Mouse (Mus musculus): ENCODE results near the gene Slc22a20. TPM values are rescaled to one million over a fixed set of nuclear protein-coding genes. Genes with fewer than 3 reads are reported as not detected.

Gene Slc22a20
- polyA plus RNA-seq, 1 experiment from 2014 or later: not detected

GRCm38 (mm10) chr19:5943404-5943803 is 42.5 kb downstream of the Slc22a20 start:
- H3K9ac ChIP-seq (replicated peaks): no peak overlapping the region
- ATAC-seq (ENCODE audit: low FRiP score, low read depth): no peak
- peaks cover under 1% of the 10 kb centered on the region; the same call in 1 of the 2 replicates for H3K4me1 ChIP-seq
- WGBS: 91% methylated on average over 15 of the region's 15 CpGs
- H3K4me3 ChIP-seq: no peak overlapping the region
- no peak overlapping the region for H3K27ac ChIP-seq (replicated peaks)
- peaks cover 65% of the 10 kb centered on the region for H3K36me3 ChIP-seq
- H3K27me3 ChIP-seq: no peaks in the 10 kb centered on the region
- H3K9me3 ChIP-seq: no peaks in the 10 kb centered on the region
- H3K4me2 ChIP-seq (replicated peaks): no peak overlapping the region

- ATAC-seq (ENCODE audit: low FRiP score, low read depth): no peak
- Histone ChIP-seq H3K4me1 (peaks cover 9% of the 10 kb centered on the region), H3K4me3 (no peak overlapping the region), H3K27me3 (no peaks in the 10 kb centered on the region), H3K4me2 (replicated peaks) (no peak overlapping the region), H3K36me3 (peaks cover 57% of the 10 kb centered on the region), H3K27ac (replicated peaks) (no peak overlapping the region), H3K9ac (replicated peaks) (no peak overlapping the region), H3K9me3 (no peaks in the 10 kb centered on the region)
- 94% methylated on average over 7 of the region's 7 CpGs for WGBS
Measured at GRCm38 (mm10) chr19:5942581-5942980, 43.4 kb downstream of the Slc22a20 start.

GRCm38 (mm10) chr19:5940656-5941055 is 45.3 kb downstream of the Slc22a20 start:
- no peak overlapping the region for H3K27ac ChIP-seq (replicated peaks)
- H3K4me2 ChIP-seq (replicated peaks): no peak overlapping the region
- peaks cover 15% of the 10 kb centered on the region for H3K4me1 ChIP-seq
- no peak overlapping the region for H3K4me3 ChIP-seq
- H3K9me3 ChIP-seq: no peaks in the 10 kb centered on the region
- peaks cover 42% of the 10 kb centered on the region for H3K36me3 ChIP-seq
- no peaks in the 10 kb centered on the region for H3K27me3 ChIP-seq
- H3K9ac ChIP-seq (replicated peaks): no peak overlapping the region
- ATAC-seq (ENCODE audit: low FRiP score, low read depth): no peak
- 93% methylated on average over 10 of the region's 10 CpGs for WGBS

- Histone ChIP-seq H3K4me2 (replicated peaks) (no peak overlapping the region), H3K27ac (replicated peaks) (no peak overlapping the region), H3K9me3 (no peaks in the 10 kb centered on the region), H3K4me3 (no peak overlapping the region), H3K9ac (replicated peaks) (no peak overlapping the region), H3K4me1 (peaks cover 15% of the 10 kb centered on the region), H3K36me3 (peaks cover 38% of the 10 kb centered on the region), H3K27me3 (no peaks in the 10 kb centered on the region)
- ATAC-seq (ENCODE audit: low FRiP score, low read depth): no peak
- WGBS: 79% methylated on average over 4 of the region's 4 CpGs
Measured at GRCm38 (mm10) chr19:5940173-5940572, 45.8 kb downstream of the Slc22a20 start.

GRCm38 (mm10) chr19:5939715-5940114 is 46.2 kb downstream of the Slc22a20 start:
- no peaks in the 10 kb centered on the region for H3K27me3 ChIP-seq
- H3K9ac ChIP-seq (replicated peaks): no peak overlapping the region
- H3K36me3 ChIP-seq: peaks cover 37% of the 10 kb centered on the region
- no peaks in the 10 kb centered on the region for H3K9me3 ChIP-seq
- H3K4me2 ChIP-seq (replicated peaks): no peak overlapping the region
- peaks cover 15% of the 10 kb centered on the region for H3K4me1 ChIP-seq
- no peak for ATAC-seq (ENCODE audit: low FRiP score, low read depth)
- no peak overlapping the region for H3K27ac ChIP-seq (replicated peaks)
- WGBS: 91% methylated on average over 5 of the region's 5 CpGs
- H3K4me3 ChIP-seq: no peak overlapping the region

- 91% methylated on average over 6 of the region's 6 CpGs for WGBS
Measured at GRCm38 (mm10) chr19:5938516-5938915, 47.4 kb downstream of the Slc22a20 start.

GRCm38 (mm10) chr19:5937836-5938406 is 48.0 kb downstream of the Slc22a20 start:
- ATAC-seq (ENCODE audit: low FRiP score, low read depth): no peak
- Histone ChIP-seq H3K4me3 (0 out of 2 replicates have a peak overlapping the region, but pooled peaks have one; percentile 9), H3K9ac (replicated peaks) (no peak overlapping the region)

More at GRCm38 (mm10) chr19:5938516-5938915, 47.4 kb downstream of the Slc22a20 start:
- Histone ChIP-seq H3K9me3 (no peaks in the 10 kb centered on the region), H3K9ac (replicated peaks) (no peak overlapping the region), H3K4me1 (peaks cover 15% of the 10 kb centered on the region), H3K36me3 (peaks cover 30% of the 10 kb centered on the region), H3K4me3 (no peak overlapping the region), H3K4me2 (replicated peaks) (no peak overlapping the region), H3K27me3 (no peaks in the 10 kb centered on the region), H3K27ac (replicated peaks) (no peak overlapping the region)
- ATAC-seq (ENCODE audit: low FRiP score, low read depth): no peak

GRCm38 (mm10) chr19:5937095-5937835 is 48.7 kb downstream of the Slc22a20 start:
- Histone ChIP-seq H3K9me3 (no peaks in the 10 kb centered on the region), H3K36me3 (peaks cover 19% of the 10 kb centered on the region), H3K9ac (replicated peaks) (no peak overlapping the region), H3K4me3 (no peak overlapping the region), H3K4me1 (peaks cover 15% of the 10 kb centered on the region), H3K27me3 (no peaks in the 10 kb centered on the region), H3K4me2 (replicated peaks) (peak overlapping the region; percentile 36; the same call in 1 of the 2 replicates), H3K27ac (replicated peaks) (0 out of 2 replicates have a peak overlapping the region, but pooled peaks have one; percentile 3)
- WGBS: 66% methylated on average over 21 of the region's 21 CpGs
- ATAC-seq (ENCODE audit: low FRiP score, low read depth): no peak

More at GRCm38 (mm10) chr19:5937836-5938406, 48.0 kb downstream of the Slc22a20 start:
- WGBS: 22% methylated on average over 14 of the region's 14 CpGs
- Histone ChIP-seq H3K27ac (replicated peaks) (0 out of 2 replicates have a peak overlapping the region, but pooled peaks have one; percentile 3), H3K9me3 (no peaks in the 10 kb centered on the region), H3K4me2 (replicated peaks) (peak overlapping the region; percentile 36), H3K27me3 (no peaks in the 10 kb centered on the region), H3K36me3 (peaks cover 26% of the 10 kb centered on the region), H3K4me1 (peaks cover 15% of the 10 kb centered on the region)

GRCm38 (mm10) chr19:5935691-5936090 is 50.3 kb downstream of the Slc22a20 start:
- 82% methylated on average over 5 of the region's 5 CpGs for WGBS
- no peak for ATAC-seq (ENCODE audit: low FRiP score, low read depth)
- Histone ChIP-seq H3K9ac (replicated peaks) (no peak overlapping the region), H3K36me3 (peaks cover 9% of the 10 kb centered on the region), H3K27ac (replicated peaks) (no peak overlapping the region), H3K4me1 (peaks cover 15% of the 10 kb centered on the region), H3K4me2 (replicated peaks) (no peak overlapping the region), H3K27me3 (no peaks in the 10 kb centered on the region), H3K9me3 (no peaks in the 10 kb centered on the region), H3K4me3 (no peak overlapping the region)

GRCm38 (mm10) chr19:5935266-5935665 is 50.7 kb downstream of the Slc22a20 start:
- Histone ChIP-seq H3K36me3 (peaks cover 9% of the 10 kb centered on the region), H3K9ac (replicated peaks) (no peak overlapping the region), H3K4me2 (replicated peaks) (no peak overlapping the region), H3K27ac (replicated peaks) (no peak overlapping the region), H3K4me1 (peaks cover 15% of the 10 kb centered on the region), H3K4me3 (no peak overlapping the region), H3K9me3 (no peaks in the 10 kb centered on the region), H3K27me3 (no peaks in the 10 kb centered on the region)
- ATAC-seq (ENCODE audit: low FRiP score, low read depth): no peak
- WGBS: 80% methylated on average over 3 of the region's 3 CpGs

- no peaks in the 10 kb centered on the region for H3K36me3 ChIP-seq
- H3K9me3 ChIP-seq: no peaks in the 10 kb centered on the region
- no peak overlapping the region for H3K4me2 ChIP-seq (replicated peaks)
- no peak overlapping the region for H3K4me3 ChIP-seq
- H3K4me1 ChIP-seq: peaks cover 5% of the 10 kb centered on the region; the same call in 1 of the 2 replicates
- 77% methylated on average over 14 of the region's 14 CpGs for WGBS
- 0 out of 2 replicates have a peak overlapping the region, but pooled peaks have one; percentile 6 for H3K27ac ChIP-seq (replicated peaks)
- peaks cover 16% of the 10 kb centered on the region for H3K27me3 ChIP-seq
- H3K9ac ChIP-seq (replicated peaks): no peak overlapping the region
- no peak for ATAC-seq (ENCODE audit: low FRiP score, low read depth)
Measured at GRCm38 (mm10) chr19:5929634-5930596, 56.0 kb downstream of the Slc22a20 start.

All from midbrain, embryonic 12.5 days (tissue).